Mouse (Mus musculus) C2C12 (cell line): Measurements from ENCODE around the gene Rftn2.

Experiments used
- CEBPB ChIP-seq: IDR thresholded peaks from one replicate; pipeline ENCODE4 v1.6.1; 2011; ENCODE audit warnings: low read depth, mild to moderate bottlenecking, control low read depth, moderate library complexity
- CTCF ChIP-seq: IDR thresholded peaks from one replicate; pipeline ENCODE4 v1.5.1; 2011; ENCODE audit not compliant: control insufficient read depth, insufficient read depth, insufficient read length
- MYOG ChIP-seq: IDR thresholded peaks from one replicate; pipeline ENCODE4 v1.6.1; 2011; ENCODE audit not compliant: control insufficient read depth, insufficient read length; ENCODE audit errors: extremely low read depth

DNA sequence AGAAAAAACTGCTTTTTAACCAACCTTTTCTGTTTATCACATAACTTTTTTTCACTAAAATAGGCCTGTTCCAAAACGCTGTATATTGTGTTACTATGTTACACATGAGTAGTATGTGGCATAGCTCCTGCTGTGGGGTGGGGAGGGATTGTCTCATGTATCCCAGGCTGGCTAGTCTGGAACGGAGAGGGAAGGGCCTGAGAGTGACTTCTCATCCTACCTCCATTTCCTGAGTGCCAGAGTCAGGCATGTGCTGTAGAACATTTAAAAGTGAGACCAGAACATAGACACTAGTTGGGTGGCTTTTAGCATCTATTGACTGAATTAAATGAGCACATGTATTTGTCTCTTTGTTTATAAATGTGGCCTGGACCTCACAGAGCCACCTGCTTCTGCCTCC is 93.4 kb downstream of the Rftn2 start:
- TF ChIP-seq CTCF = no peak
- TF ChIP-seq CEBPB = no peak
- no peak for TF ChIP-seq MYOG
